ENCODE assay signal across 25 mouse cellular contexts in genomic region chr7:35813306-35813705, GRCm38 (mm10). TPM values are rescaled to one million over a fixed set of nuclear protein-coding genes. Genes with fewer than 3 reads are reported as not detected.
DNase-seq lines count a peak whose midpoint lies in the region; TF ChIP-seq lines count a peak whose summit lies in the region.
"Had no signal": no experiment of that assay in that cellular context is flagged by ENCODE, and none has a peak within 500 bp of the region (broad histone marks: within the 10 kb centered on the region; RNA-seq: fewer than 3 reads in every experiment).

No protein-coding gene starts in this region.

- DNase-seq in layer of hippocampus, adult 9-11 months, result peak; percentile 50
- no peak for DNase-seq in layer of hippocampus, adult 2 months (ENCODE audit: low spot score in 2 of 2)
- peak; percentile 33 to 36 for DNase-seq in right cerebral cortex, postnatal 10 days (ENCODE audit: low spot score in 2 of 2)
- no peak for DNase-seq in right cerebral cortex, adult 2 months (ENCODE audit: low spot score in 2 of 2)
- peak; percentile 75 for DNase-seq in brain, adult 2 months (ENCODE audit: low read depth, low spot score)
- DNase-seq in telencephalon, adult 2 months (ENCODE audit: low read depth, low spot score), result peak; percentile 39
- DNase-seq in liver, result no peak
- DNase-seq in heart, postnatal 4 days, result no peak
- DNase-seq: adrenal gland, postnatal 10 days; adrenal gland, postnatal 36 days; cerebellum, adult 11 months; cerebellum, adult 2 months; cerebellum, adult 9-11 months; cerebellum, postnatal 25 days; gastrocnemius, adult 2 months; gastrocnemius, postnatal 14 days; heart, adult 11 months; heart, postnatal 10 days; heart, postnatal 36 days had no signal

- no peak overlapping the region for H3K4me3 ChIP-seq in layer of hippocampus, adult 2 months
- H3K4me3 ChIP-seq: embryonic facial prominence, embryonic 12.5 days; embryonic facial prominence, embryonic 15.5 days; forebrain, embryonic 15.5 days; gastrocnemius, adult 2 months; heart, embryonic 12.5 days; heart, embryonic 15.5 days; hindbrain, embryonic 15.5 days had no signal

- no peak for TF ChIP-seq CTCF in layer of hippocampus, adult 2 months (conservative IDR thresholded peaks at IDR 0.05)

- H3K27ac ChIP-seq in layer of hippocampus, adult 2 months, result no peak overlapping the region
- H3K27ac ChIP-seq: embryonic facial prominence, embryonic 12.5 days; embryonic facial prominence, embryonic 15.5 days; forebrain, embryonic 15.5 days; gastrocnemius, adult 2 months; heart, embryonic 15.5 days; hindbrain, embryonic 15.5 days had no signal

RNA-seq across cellular contexts. Expression of gene Zfp507, which starts 10.5 kb away (rescaled TPM):
- total RNA-seq in layer of hippocampus, adult 2 months (2021), result 10 to 100 TPM; 32.7 to 38.6 TPM
- total RNA-seq in heart, postnatal 4 days (2021), result 10 to 100 TPM; 23.8 to 26.0 TPM

RNA-seq across cellular contexts. Expression of gene Dpy19l3, which starts 59.1 kb away (rescaled TPM):
- total RNA-seq in layer of hippocampus, adult 2 months (2021), result 10 to 100 TPM; 80.3 to 84.7 TPM
- 10 to 100 TPM; 10.3 to 11.9 TPM for total RNA-seq in heart, postnatal 4 days (2021)

Comparison
In these comparisons a context has a peak if more than half of its experiments do, and no peak if none do; other contexts are left out.
1. DNase-seq: peak in layer of hippocampus, adult 9-11 months (single experiment), right cerebral cortex, postnatal 10 days (2 of 2), brain, adult 2 months (single experiment) and telencephalon, adult 2 months (single experiment); none in layer of hippocampus, adult 2 months (0 of 2), right cerebral cortex, adult 2 months (0 of 2), liver (single experiment) and heart, postnatal 4 days (single experiment).
2. RNA of gene Dpy19l3, which starts 59.1 kb away (total RNA-seq): 80.3 to 84.7 TPM in layer of hippocampus, adult 2 months; 10.3 to 11.9 TPM in heart, postnatal 4 days; every median in the first group is over 4 times any median in the second.